Mouse (Mus musculus) MEL (cell line): ENCODE measurements around the gene Exoc3l. TPM values are rescaled to one million over a fixed set of nuclear protein-coding genes. Genes with fewer than 3 reads are reported as not detected.
A peak's percentile ranks its signal among the peaks of the same experiment; 100 is the strongest.

Experiments used
- DNase-seq: peaks from one replicate; pipeline ENCODE4 v3.0.0; 2011; ENCODE audit warnings: low read depth, low spot score
- H3K27ac ChIP-seq: 2 replicates; pipeline ENCODE4 v1.5.1; 2012; ENCODE audit warnings: low read depth, mild to moderate bottlenecking, control low read depth, low read length, moderate library complexity; ENCODE audit not compliant: control insufficient read depth
- H3K27me3 ChIP-seq, 2 experiments: fragments of 150-350 bp in 1 of 2; sonication (generic) in 1 of 2; 2 replicates each; pipeline ENCODE4 v1.6.1; 2012; ENCODE audit warnings: low read length in 2 of 2, mild to moderate bottlenecking in 2 of 2, improper control_type of control experiment in 1 of 2, moderate library complexity in 1 of 2; ENCODE audit not compliant: insufficient read depth in 2 of 2, control insufficient read depth in 1 of 2
- H3K36me3 ChIP-seq, 2 experiments: 2 replicates each; pipeline ENCODE4 v1.6.1; 2012 to 2014; ENCODE audit warnings: low read length in 2 of 2, improper control_type of control experiment in 1 of 2, inconsistent platforms in 1 of 2, mild to moderate bottlenecking in 1 of 2; ENCODE audit not compliant: insufficient read depth in 2 of 2, control insufficient read depth in 1 of 2
- H3K4me1 ChIP-seq, 2 experiments: fragments of 150-350 bp in 1 of 2; sonication (generic) in 1 of 2; 2 replicates each; pipeline ENCODE4 v1.6.1; 2012; ENCODE audit warnings: low read length in 2 of 2, improper control_type of control experiment in 1 of 2, mild to moderate bottlenecking in 1 of 2; ENCODE audit not compliant: insufficient read depth in 2 of 2, control insufficient read depth in 1 of 2
- H3K4me3 ChIP-seq, 2 experiments: fragments of 150-350 bp in 1 of 2; sonication (generic) in 1 of 2; 2 replicates each; pipeline ENCODE4 v1.5.1; 2012; ENCODE audit warnings: low read depth in 2 of 2, low read length in 2 of 2, mild to moderate bottlenecking in 2 of 2, moderate library complexity in 2 of 2, control low read depth in 1 of 2, improper control_type of control experiment in 1 of 2; ENCODE audit not compliant: control insufficient read depth in 1 of 2, insufficient read depth in 1 of 2
- H3K79me2 ChIP-seq: 2 replicates; pipeline ENCODE4 v1.6.1; 2012; ENCODE audit warnings: mild to moderate bottlenecking, low read length, moderate library complexity; ENCODE audit not compliant: control insufficient read depth, poor library complexity, insufficient read depth
- H3K9ac ChIP-seq: 2 replicates; pipeline ENCODE4 v1.6.1; 2012; ENCODE audit warnings: low read depth, mild to moderate bottlenecking, control low read depth, low read length, moderate library complexity; ENCODE audit not compliant: control insufficient read depth, poor library complexity, severe bottlenecking
- H3K9me3 ChIP-seq: fragments of 150-350 bp; sonication (generic); replicated peaks from 2 replicates; pipeline ENCODE4 v1.6.1; 2012; ENCODE audit warnings: mild to moderate bottlenecking, low read length, improper control_type of control experiment, moderate library complexity; ENCODE audit not compliant: insufficient read depth
- BHLHE40 ChIP-seq: IDR thresholded peaks from 2 replicates; pipeline ENCODE4 v1.6.1; 2012; ENCODE audit warnings: low read depth, mild to moderate bottlenecking, inconsistent platforms, low read length, improper control_type of control experiment, borderline replicate concordance
- CHD1 ChIP-seq: IDR thresholded peaks from 2 replicates; pipeline ENCODE4 v1.6.1; 2012; ENCODE audit warnings: low read depth, mild to moderate bottlenecking, inconsistent platforms, low read length, improper control_type of control experiment
- CHD2 ChIP-seq: IDR thresholded peaks from 2 replicates; pipeline ENCODE4 v1.6.1; 2011; ENCODE audit warnings: low read length, improper control_type of control experiment
- CTCF ChIP-seq, 3 experiments: IDR thresholded peaks in 2 of 3; conservative IDR thresholded peaks in 1 of 3; 2 replicates each; pipeline ENCODE4 v1.5.1; 2011 to 2012; ENCODE audit warnings: low read length in 3 of 3, low read depth in 2 of 3, mild to moderate bottlenecking in 2 of 3, improper control_type of control experiment in 1 of 3, inconsistent platforms in 1 of 3, mixed read lengths in 1 of 3, moderate library complexity in 1 of 3; ENCODE audit not compliant: control insufficient read depth in 1 of 3, insufficient read depth in 1 of 3, poor library complexity in 1 of 3, severe bottlenecking in 1 of 3
- EP300 ChIP-seq, 2 experiments: IDR thresholded peaks; 2 replicates each; pipeline ENCODE4 v1.6.1; 2011; ENCODE audit warnings: improper control_type of control experiment in 2 of 2, low read length in 2 of 2, low read depth in 1 of 2, mild to moderate bottlenecking in 1 of 2
- GABPA ChIP-seq: IDR thresholded peaks from 2 replicates; pipeline ENCODE4 v1.6.1; 2012; ENCODE audit warnings: low read depth, mild to moderate bottlenecking, inconsistent platforms, low read length, improper control_type of control experiment, moderate library complexity
- HCFC1 ChIP-seq: IDR thresholded peaks from 2 replicates; pipeline ENCODE4 v1.6.1; 2012; ENCODE audit warnings: low read depth, mild to moderate bottlenecking, inconsistent platforms, low read length, improper control_type of control experiment, moderate library complexity
- KAT2A ChIP-seq: conservative IDR thresholded peaks from 2 replicates; pipeline ENCODE4 v1.6.1; 2012; ENCODE audit warnings: low read depth, low read length, improper control_type of control experiment, inconsistent platforms
- MAFK ChIP-seq: IDR thresholded peaks from 2 replicates; pipeline ENCODE4 v1.6.1; 2011; ENCODE audit warnings: low read depth, mild to moderate bottlenecking, low read length, improper control_type of control experiment, borderline replicate concordance
- MAX ChIP-seq: IDR thresholded peaks from 2 replicates; pipeline ENCODE4 v1.6.1; 2011; ENCODE audit warnings: low read length, improper control_type of control experiment
- MAZ ChIP-seq: IDR thresholded peaks from 2 replicates; pipeline ENCODE4 v1.6.1; 2012; ENCODE audit warnings: low read depth, mild to moderate bottlenecking, inconsistent platforms, low read length, improper control_type of control experiment
- MYB ChIP-seq: IDR thresholded peaks from 2 replicates; pipeline ENCODE4 v1.6.1; 2011; ENCODE audit warnings: mild to moderate bottlenecking, low read depth, low read length, improper control_type of control experiment
- POLR2AphosphoS5 ChIP-seq: IDR thresholded peaks from 2 replicates; pipeline ENCODE4 v1.6.1; 2012; ENCODE audit warnings: low read depth, borderline replicate concordance, mild to moderate bottlenecking, inconsistent platforms, low read length, moderate library complexity, mixed read lengths
- RAD21 ChIP-seq: IDR thresholded peaks from 2 replicates; pipeline ENCODE4 v1.6.1; 2011; ENCODE audit warnings: mild to moderate bottlenecking, low read depth, low read length, improper control_type of control experiment
- RCOR1 ChIP-seq: IDR thresholded peaks from 2 replicates; pipeline ENCODE4 v1.6.1; 2012; ENCODE audit warnings: low read depth, mild to moderate bottlenecking, inconsistent platforms, low read length, improper control_type of control experiment
- SIN3A ChIP-seq: IDR thresholded peaks from 2 replicates; pipeline ENCODE4 v1.6.1; 2012; ENCODE audit warnings: low read length, improper control_type of control experiment, inconsistent platforms
- SMC3 ChIP-seq: IDR thresholded peaks from 2 replicates; pipeline ENCODE4 v1.6.1; 2011; ENCODE audit warnings: low read depth, low read length, improper control_type of control experiment
- TBP ChIP-seq: IDR thresholded peaks from 2 replicates; pipeline ENCODE4 v1.8.0; 2011; ENCODE audit warnings: low read depth, low read length, improper control_type of control experiment
- TCF12 ChIP-seq: IDR thresholded peaks from 2 replicates; pipeline ENCODE4 v1.6.1; 2014; ENCODE audit warnings: low read depth, mild to moderate bottlenecking, inconsistent platforms, low read length, improper control_type of control experiment, moderate library complexity
- USF1 ChIP-seq: IDR thresholded peaks from 2 replicates; pipeline ENCODE4 v1.6.1; 2014; ENCODE audit warnings: low read depth, mild to moderate bottlenecking, inconsistent platforms, low read length, improper control_type of control experiment, moderate library complexity
- ZNF384 ChIP-seq: IDR thresholded peaks from 2 replicates; pipeline ENCODE4 v1.6.1; 2012; ENCODE audit warnings: low read depth, mild to moderate bottlenecking, inconsistent platforms, low read length, improper control_type of control experiment
- polyA plus RNA-seq, 2 experiments: library from polyadenylated mRNA; stranded (reverse) in 1 of 2; unstranded in 1 of 2; fragments of >175 nt in 1 of 2; fragments of >200 nt in 1 of 2; gene quantifications; 2 replicates each; pipeline versions ENCODE4 v1.2.1 to v1.2.4; 2012; ENCODE audit warnings: low replicate concordance in 2 of 2, low read depth in 1 of 2; ENCODE audit not compliant: insufficient read length in 2 of 2, insufficient read depth in 1 of 2, missing spikeins in 1 of 2
- total RNA-seq: library from RNA; depleted of rRNA; stranded (reverse); fragments of 300-350 nt; gene quantifications from 2 replicates; pipeline ENCODE4 v1.2.3, GENCODE M21; 2012

Exoc3l gene
- total and polyA plus RNA-seq, 3 experiments, result 0.69 to 2.0 TPM; not detected in 1

- peak; percentile 67 for TF ChIP-seq HCFC1
- peak; percentile 51 for TF ChIP-seq USF1
- no peak for TF ChIP-seq CHD1
- TF ChIP-seq BHLHE40, result peak; percentile 34; the same call in 1 of the 2 replicates
- TF ChIP-seq KAT2A, result no peak; the same call in 1 of the 2 replicates
- peak; percentile 78 for TF ChIP-seq SIN3A
- TF ChIP-seq TBP, result peak; percentile 95
- TF ChIP-seq MYB, result no peak
- peak; percentile 25; the same call in 1 of the 2 replicates for TF ChIP-seq MAX
- peak; percentile 68 for TF ChIP-seq TCF12
- TF ChIP-seq GABPA, result no peak
- no peak for TF ChIP-seq EP300 (IDR thresholded peaks at IDR 0.05; ENCODE audit: low read depth in 1 of 2, low read length in 2 of 2)
- no peak for TF ChIP-seq POLR2AphosphoS5
- TF ChIP-seq RAD21, result no peak
- TF ChIP-seq MAFK, result no peak
- no peak for TF ChIP-seq ZNF384
- 0 out of 2 replicates have a peak, but pooled peaks have one; percentile 6 for TF ChIP-seq CHD2
- TF ChIP-seq, all 39 proteins: peak for 20
Measured at GRCm38 (mm10) chr8:105288958-105289732, 6.8 kb downstream of the Exoc3l start (continued).

- DNase-seq, result peak; percentile 58
- no peak overlapping the region; the same call in 1 of the 2 replicates for H3K27ac ChIP-seq
- no peaks in the 10 kb centered on the region for H3K9me3 ChIP-seq
- no peaks in the 10 kb centered on the region for H3K27me3 ChIP-seq
- H3K36me3 ChIP-seq, result peaks cover 0 to 6% of the 10 kb centered on the region in 2 experiments; a peak in 2 of 4 replicates
- peak; percentile 9 to 20 (median 19); a peak in 2 of 6 replicates for TF ChIP-seq CTCF (IDR thresholded peaks at IDR 0.05 in 2 of 3, conservative IDR thresholded peaks at IDR 0.05 in 1 of 3; ENCODE audit: control insufficient read depth in 1 of 3, insufficient read depth in 1 of 3, low read depth in 2 of 3, low read length in 3 of 3, poor library complexity in 1 of 3, severe bottlenecking in 1 of 3)
- TF ChIP-seq MAZ, result 0 out of 2 replicates have a peak, but pooled peaks have one; percentile 14
- TF ChIP-seq SMC3, result peak; percentile 36
- no peak for TF ChIP-seq RCOR1
- peak overlapping the region; percentile 59 for H3K9ac ChIP-seq
- peaks cover 3% of the 10 kb centered on the region for H3K79me2 ChIP-seq
- peak overlapping the region; percentile 70 to 86 for H3K4me3 ChIP-seq
- H3K4me1 ChIP-seq, result peaks cover 4 to 20% of the 10 kb centered on the region in 2 experiments; a peak in 3 of 4 replicates
Measured at GRCm38 (mm10) chr8:105288231-105288630, 7.7 kb downstream of the Exoc3l start.
